Mouse (Mus musculus): Measurements from ENCODE around the gene Olfr69. TPM values are rescaled to one million over a fixed set of nuclear protein-coding genes. Genes with fewer than 3 reads are reported as not detected.

Gene Olfr69
- not detected for total RNA-seq (2023)

GRCm38 (mm10) chr7:103771494-103771893 is at the start of gene Olfr69:
Olfr69 (minus strand) TSS chr7:103771594.

DNA sequence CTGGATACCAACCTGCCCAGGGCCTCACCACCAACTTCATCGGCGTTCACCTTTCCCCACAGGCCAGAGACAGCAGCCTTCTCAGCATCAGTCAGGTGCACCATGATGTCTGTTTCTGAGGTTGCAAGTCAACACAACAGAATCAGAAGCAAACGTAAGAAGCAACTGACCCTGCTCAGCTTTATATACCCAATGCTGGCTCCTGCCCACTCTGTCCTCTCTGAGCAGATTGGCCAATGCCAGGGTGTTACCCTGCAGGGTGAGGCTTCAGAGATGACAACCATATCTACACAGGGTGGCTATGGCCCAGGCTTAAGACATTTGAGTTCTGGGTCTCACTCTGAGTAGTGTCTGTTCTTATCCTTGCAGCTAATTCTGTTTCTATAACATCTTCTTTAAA is 42.4 kb upstream of the Olfr69 start, which contains the start of gene Hbb-bt:
Hbb-bt (minus strand) TSS at position 231 of the 400 bp plus-strand sequence.

GRCm38 (mm10) chr7:103791721-103792120 is 20.3 kb upstream of the Olfr69 start, which contains the start of gene Olfr67:
Olfr67 (minus strand) TSS chr7:103791821.

DNA sequence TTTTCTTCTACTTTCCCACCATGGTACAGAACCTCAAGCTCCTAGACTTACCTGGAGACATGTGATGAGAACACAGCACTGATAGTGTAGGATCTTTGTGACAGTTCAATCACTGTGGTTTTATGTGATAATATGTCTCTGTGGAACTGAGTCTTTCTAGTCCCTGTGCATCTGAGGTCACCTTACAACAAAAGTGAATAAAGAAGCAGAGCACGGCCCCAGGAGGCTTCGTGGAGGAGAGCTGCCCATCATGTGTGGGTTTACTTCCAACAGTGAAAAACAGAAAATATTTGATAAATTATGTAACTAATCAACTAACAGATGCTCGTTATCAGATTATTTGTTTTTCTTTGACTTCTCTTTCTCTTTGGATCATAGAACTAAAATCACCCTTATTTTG is 8.2 kb upstream of the Olfr69 start, which contains the start of gene Olfr68:
Olfr68 (minus strand) TSS at position 101 of the 400 bp plus-strand sequence.

GRCm38 (mm10) chr7:103757233-103757632 is 14.2 kb downstream of the Olfr69 start, which contains the start of gene Olfr630:
Olfr630 (minus strand) TSS chr7:103757333.

DNA sequence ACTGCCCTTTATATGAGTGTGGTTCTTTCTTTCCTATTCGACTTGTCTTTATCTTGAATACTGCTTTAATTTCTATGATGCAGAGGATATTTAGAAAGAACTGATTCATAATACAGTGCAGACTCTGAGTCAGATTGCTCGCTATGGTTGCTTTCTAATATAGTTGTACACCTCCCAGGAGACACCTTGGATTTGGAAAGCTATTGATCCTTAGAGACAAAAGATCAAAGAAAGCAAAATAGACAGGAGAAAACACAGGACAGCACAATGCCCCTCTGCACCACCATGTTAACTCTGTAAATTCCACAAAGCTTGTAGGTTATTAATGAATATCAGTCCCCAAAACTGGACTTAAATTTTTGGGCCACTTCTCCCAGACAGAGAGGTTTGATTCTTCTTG is 26.6 kb downstream of the Olfr69 start, which contains the start of gene Olfr629:
Olfr629 (minus strand) TSS at position 101 of the 400 bp plus-strand sequence.

GRCm38 (mm10) chr7:103730074-103730473 is 41.3 kb downstream of the Olfr69 start, which contains the start of gene Olfr628:
Olfr628 (plus strand) TSS chr7:103730374.

Other genes with a start within 250 kb of the Olfr69 start
- not detected for gene Olfr612, start 228.9 kb downstream of the Olfr69 start, total RNA-seq (2023)
- gene Olfr613, start 223.5 kb downstream of the Olfr69 start, total RNA-seq (2023), result not detected
- gene Olfr615, start 215.5 kb downstream of the Olfr69 start, total RNA-seq (2023), result not detected
- not detected for gene Olfr616, start 202.5 kb downstream of the Olfr69 start, total RNA-seq (2023)
- gene Olfr617, start 198.5 kb downstream of the Olfr69 start, total RNA-seq (2023), result not detected
- not detected for gene Olfr618, start 181.5 kb downstream of the Olfr69 start, total RNA-seq (2023)
- gene Olfr619, start 171.0 kb downstream of the Olfr69 start, total RNA-seq (2023), result not detected
- gene Olfr620, start 159.1 kb downstream of the Olfr69 start, total RNA-seq (2023), result not detected
- gene Olfr622, start 128.9 kb downstream of the Olfr69 start, total RNA-seq (2023), result not detected
- not detected for gene Olfr623, start 107.9 kb downstream of the Olfr69 start, total RNA-seq (2023)
- gene Olfr624, start 100.4 kb downstream of the Olfr69 start, total RNA-seq (2023), result not detected
- gene Olfr625-ps1, start 88.9 kb downstream of the Olfr69 start, total RNA-seq (2023), result not detected
- gene Olfr243, start 56.9 kb downstream of the Olfr69 start, total RNA-seq (2023), result not detected
- not detected for gene Olfr628, start 41.2 kb downstream of the Olfr69 start, total RNA-seq (2023)
- gene Olfr629, start 26.7 kb downstream of the Olfr69 start, total RNA-seq (2023), result not detected
- gene Olfr630, start 14.3 kb downstream of the Olfr69 start, total RNA-seq (2023), result not detected
- not detected for gene Olfr68, start 8.1 kb upstream of the Olfr69 start, total RNA-seq (2023)
- gene Olfr67, start 20.2 kb upstream of the Olfr69 start, total RNA-seq (2023), result not detected
- 10 to 100 TPM in 1 of 2 experiments, 1 to 10 TPM in 1; 3.1 to 49.4 TPM for gene Hbb-bt, start 42.4 kb upstream of the Olfr69 start, total RNA-seq (2023)
- 100 to 1,000 TPM in 1 of 2 experiments, 10 to 100 TPM in 1; 22.4 to 295 TPM for gene Hbb-bs, start 56.5 kb upstream of the Olfr69 start, total RNA-seq (2023)
- not detected for gene Hbb-bh2, start 68.9 kb upstream of the Olfr69 start, total RNA-seq (2023)
- gene Hbb-bh1, start 71.6 kb upstream of the Olfr69 start, total RNA-seq (2023), result not detected
- not detected for gene Hbb-y, start 81.6 kb upstream of the Olfr69 start, total RNA-seq (2023)
- not detected for gene Olfr66, start 114.7 kb upstream of the Olfr69 start, total RNA-seq (2023)
- not detected for gene Olfr64, start 122.9 kb upstream of the Olfr69 start, total RNA-seq (2023)
- not detected for gene Olfr65, start 131.9 kb upstream of the Olfr69 start, total RNA-seq (2023)
- gene Olfr631, start 157.2 kb upstream of the Olfr69 start, total RNA-seq (2023), result not detected
- not detected for gene Olfr632, start 162.8 kb upstream of the Olfr69 start, total RNA-seq (2023)
- gene Olfr633, start 172.8 kb upstream of the Olfr69 start, total RNA-seq (2023), result not detected
- gene Olfr635, start 199.6 kb upstream of the Olfr69 start, total RNA-seq (2023), result not detected
- gene Olfr638, start 227.2 kb upstream of the Olfr69 start, total RNA-seq (2023), result not detected
- gene Olfr639, start 245.7 kb upstream of the Olfr69 start, total RNA-seq (2023), result not detected